Mouse (Mus musculus): ENCODE data around the gene Tbk1.

The Tbk1 gene

DNA sequence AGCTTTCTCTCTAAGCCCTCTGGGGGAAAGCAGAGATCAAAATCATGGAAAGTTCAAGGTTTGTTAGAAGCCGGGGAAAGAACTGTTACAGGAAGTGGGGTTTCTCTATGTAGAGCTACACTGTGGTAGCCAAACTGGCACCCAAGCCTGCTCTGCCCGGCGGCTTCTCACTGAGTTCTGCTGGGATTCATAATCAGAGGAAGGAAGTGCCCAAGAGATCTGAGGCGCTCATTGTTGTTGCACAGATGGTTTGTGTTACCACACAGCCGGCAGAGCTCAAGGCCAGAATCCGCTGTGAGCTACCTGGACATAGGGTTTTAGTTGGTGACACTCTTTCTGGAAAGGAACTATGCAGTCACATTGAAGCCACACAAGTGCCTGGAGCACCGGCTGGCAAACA is 88.6 kb downstream of the Tbk1 start:
- DNase-seq = no peak

DNA sequence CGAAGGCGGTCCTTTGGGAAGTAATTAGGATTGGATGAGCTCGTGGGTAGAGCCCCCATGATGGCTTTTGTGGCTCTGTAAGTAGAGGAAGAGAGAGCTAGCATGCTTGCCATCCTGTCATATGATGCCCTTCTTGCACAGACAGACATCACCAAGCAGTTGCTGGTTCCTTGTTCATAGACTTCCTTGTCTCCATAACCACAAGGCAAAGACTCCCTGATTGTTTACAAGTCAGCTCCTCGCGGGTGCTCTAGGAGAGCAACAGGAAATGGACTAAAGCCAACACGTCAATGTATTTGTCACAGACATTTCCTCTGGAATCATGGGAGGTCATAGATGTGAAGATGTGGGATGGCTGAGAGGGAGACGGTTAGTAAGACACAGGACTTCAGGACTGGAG is 90.0 kb downstream of the Tbk1 start:
- DNase-seq = no peak
